Mouse (Mus musculus) adrenal gland, postnatal 10 days (tissue): Measurements from ENCODE around the gene Ttll9. TPM values are rescaled to one million over a fixed set of nuclear protein-coding genes. Genes with fewer than 3 reads are reported as not detected.

ENCODE experiments used
- DNase-seq: peaks from one replicate; pipeline ENCODE4 v3.0.0; 2021; ENCODE audit warnings: mixed read lengths
- total RNA-seq, 2 experiments: library from RNA; stranded (reverse); gene quantifications; 2 replicates each; pipeline ENCODE4 v1.2.3; 2021

Ttll9 gene
- total RNA-seq, 2 experiments from 2014 or later = 0.27 to 0.79 TPM

GRCm38 (mm10) chr2:153051095-153051494 is 88.8 kb downstream of the Ttll9 start:
- DNase-seq = no peak

GRCm38 (mm10) chr2:153051537-153051936 is 89.3 kb downstream of the Ttll9 start:
- DNase-seq = no peak

- no peak for DNase-seq
These were observed 90.5 kb downstream of the Ttll9 start for GRCm38 (mm10) chr2:153052700-153053351.

- no peak for DNase-seq
These were observed 91.6 kb downstream of the Ttll9 start for GRCm38 (mm10) chr2:153053896-153054295.

GRCm38 (mm10) chr2:153055270-153055920 is 93.1 kb downstream of the Ttll9 start:
- no peak for DNase-seq

Other genes with a start within 250 kb of the Ttll9 start
- gene Id1, start 226.2 kb upstream of the Ttll9 start, total RNA-seq = 100 to 1,000 TPM; 112 to 182 TPM
- gene Cox4i2, start 208.3 kb upstream of the Ttll9 start, total RNA-seq = 1 to 10 TPM; 8.0 to 8.3 TPM
- gene Bcl2l1, start 130.8 kb upstream of the Ttll9 start, total RNA-seq = 10 to 100 TPM; 49.3 to 56.2 TPM
- gene Tpx2, start 114.5 kb upstream of the Ttll9 start, total RNA-seq = 10 to 100 TPM; 18.4 to 21.4 TPM
- gene Mylk2, start 51.1 kb upstream of the Ttll9 start, total RNA-seq = 1 to 10 TPM; 3.1 to 6.3 TPM
- 1 to 10 TPM; 5.4 to 5.7 TPM for gene Foxs1, start 29.3 kb upstream of the Ttll9 start, total RNA-seq
- 1 to 10 TPM; 3.1 to 4.3 TPM for gene Dusp15, start 10.8 kb upstream of the Ttll9 start, total RNA-seq
- gene Pdrg1, start 52.9 kb downstream of the Ttll9 start, total RNA-seq = 10 to 100 TPM; 88.4 to 94.3 TPM
- gene Xkr7, start 69.4 kb downstream of the Ttll9 start, total RNA-seq = 1 to 10 TPM; 1.3 to 1.5 TPM
- gene Ccm2l, start 103.5 kb downstream of the Ttll9 start, total RNA-seq = 10 to 100 TPM; 15.8 to 23.7 TPM
- 1 to 10 TPM; 2.4 to 3.2 TPM for gene Hck, start 146.0 kb downstream of the Ttll9 start, total RNA-seq
- 10 to 100 TPM; 88.3 to 96.8 TPM for gene Tm9sf4, start 198.8 kb downstream of the Ttll9 start, total RNA-seq